Mouse (Mus musculus): ENCODE data around the gene Ilf3.

The Ilf3 gene

DNA sequence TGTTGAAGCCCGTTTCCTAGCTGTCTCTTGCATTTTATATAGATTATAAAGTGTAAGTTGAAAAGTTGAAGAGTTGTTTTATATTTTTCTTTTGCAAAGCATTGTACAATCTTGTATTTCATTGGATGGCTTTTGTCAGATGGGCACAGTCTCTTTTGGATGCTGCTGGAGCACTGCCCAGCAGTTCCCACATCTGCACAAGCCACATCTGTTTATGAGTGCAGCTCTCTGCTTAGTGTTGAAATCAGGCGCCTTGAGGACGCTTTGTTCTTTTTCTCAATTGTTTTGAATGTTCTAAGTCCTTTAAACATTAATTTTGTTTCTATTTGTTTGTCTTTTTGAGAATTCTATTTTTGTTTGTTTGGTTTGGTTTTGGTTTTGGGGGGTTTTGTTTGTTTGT lies 70.5 kb downstream of the Ilf3 start:
- DNase-seq (ENCODE audit: extremely low spot score, low spot score): no peak

DNA sequence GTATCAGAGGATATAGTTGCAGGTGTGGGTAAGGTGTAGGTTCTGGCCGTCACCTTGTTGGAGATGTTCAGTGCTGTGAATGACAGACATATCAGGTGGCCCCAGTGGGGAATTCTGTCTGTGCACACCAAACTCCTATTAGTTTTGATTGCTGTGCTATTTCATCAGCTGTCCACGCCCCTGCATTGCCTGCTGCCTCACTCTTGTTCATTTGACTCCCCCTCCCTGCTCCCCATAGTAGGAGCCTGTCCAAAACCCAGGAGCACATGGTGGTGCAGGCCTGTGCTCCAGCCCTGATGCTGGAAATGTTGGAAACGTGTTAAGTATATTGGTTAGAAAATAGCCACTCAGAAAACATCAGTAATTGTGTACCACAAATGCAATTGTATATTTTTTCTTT lies 71.8 kb downstream of the Ilf3 start:
- DNase-seq (ENCODE audit: extremely low spot score, low spot score): no peak

DNA sequence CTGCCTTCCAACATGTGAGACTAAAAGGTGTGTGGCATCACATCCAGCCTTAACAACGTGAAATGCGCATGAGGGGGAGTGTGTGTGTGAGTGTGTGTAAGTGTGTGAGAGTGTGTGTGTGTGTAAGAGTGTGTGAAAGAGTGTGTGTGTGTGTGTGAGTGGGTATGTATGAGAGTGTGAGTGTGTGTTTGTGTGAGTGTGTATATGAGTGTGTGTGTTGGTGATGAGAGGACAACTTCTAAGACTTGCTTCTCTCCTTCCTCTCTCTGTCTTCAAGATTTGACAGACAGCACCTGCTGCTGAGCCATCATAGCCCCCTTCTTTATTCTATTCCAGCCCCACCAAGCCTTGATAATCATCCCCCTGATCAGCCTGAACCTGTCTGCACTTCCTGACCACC lies 72.2 kb downstream of the Ilf3 start:
- no peak for DNase-seq (ENCODE audit: extremely low spot score, low spot score)

DNA sequence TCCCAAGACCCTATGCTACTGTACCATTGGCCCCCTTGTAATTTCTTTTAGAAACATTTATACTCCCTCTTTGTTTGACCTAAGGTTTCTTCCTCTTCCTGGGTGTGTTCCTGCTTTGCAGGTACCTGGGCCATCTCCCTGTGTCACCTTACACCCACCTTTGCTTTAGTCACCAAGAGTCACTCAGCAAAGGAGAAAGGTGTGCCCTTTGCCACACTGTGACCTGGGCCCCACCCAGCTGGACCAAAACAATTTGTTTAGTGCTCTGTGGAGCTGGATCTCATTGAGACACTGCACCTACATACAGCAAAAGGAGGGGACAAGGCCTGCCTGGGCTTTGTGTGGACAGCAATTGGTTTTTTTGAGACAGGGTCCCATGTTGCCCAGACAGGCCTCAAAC lies 72.7 kb downstream of the Ilf3 start:
- DNase-seq (ENCODE audit: extremely low spot score, low spot score): no peak

DNA sequence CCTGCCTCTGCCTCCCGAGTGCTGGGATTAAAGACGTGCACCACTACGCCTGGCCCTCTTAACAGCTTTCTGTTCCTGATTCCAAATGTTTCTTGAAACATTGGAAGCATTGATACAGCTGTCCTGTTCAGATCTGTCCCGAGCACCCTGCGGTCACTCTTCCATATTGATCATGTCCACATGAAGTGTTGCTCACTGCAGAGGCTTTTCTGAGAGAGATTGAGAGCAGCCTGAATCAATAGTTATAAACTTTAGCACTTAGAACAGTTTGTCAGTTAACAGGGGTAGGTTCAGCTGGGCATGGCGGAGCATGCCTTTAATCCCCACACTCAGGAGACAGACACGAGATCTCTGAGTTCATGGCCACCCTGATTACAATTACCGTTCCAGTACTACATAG lies 76.2 kb downstream of the Ilf3 start:
- no peak for DNase-seq (ENCODE audit: extremely low spot score, low spot score)

DNA sequence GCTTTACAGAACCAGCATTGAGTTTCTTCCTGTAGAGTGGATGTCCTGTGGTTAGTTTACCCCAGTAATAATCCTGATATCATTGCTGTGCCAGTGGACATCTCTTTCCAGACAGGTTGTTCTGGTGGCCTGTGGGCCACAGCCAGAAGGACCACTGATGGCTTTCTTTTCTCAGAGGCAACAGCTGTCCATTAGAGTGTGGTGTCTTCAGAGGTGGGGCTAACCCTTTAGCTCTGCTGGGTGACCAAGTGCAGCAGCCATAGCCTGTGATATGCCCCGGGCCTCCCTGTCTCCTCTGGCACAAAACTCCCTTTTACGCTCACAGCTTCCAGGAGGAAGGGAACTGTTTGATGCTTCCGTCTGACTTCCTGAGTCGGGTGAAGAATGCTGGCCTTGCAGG lies 76.9 kb downstream of the Ilf3 start:
- no peak for DNase-seq (ENCODE audit: extremely low spot score, low spot score)

DNA sequence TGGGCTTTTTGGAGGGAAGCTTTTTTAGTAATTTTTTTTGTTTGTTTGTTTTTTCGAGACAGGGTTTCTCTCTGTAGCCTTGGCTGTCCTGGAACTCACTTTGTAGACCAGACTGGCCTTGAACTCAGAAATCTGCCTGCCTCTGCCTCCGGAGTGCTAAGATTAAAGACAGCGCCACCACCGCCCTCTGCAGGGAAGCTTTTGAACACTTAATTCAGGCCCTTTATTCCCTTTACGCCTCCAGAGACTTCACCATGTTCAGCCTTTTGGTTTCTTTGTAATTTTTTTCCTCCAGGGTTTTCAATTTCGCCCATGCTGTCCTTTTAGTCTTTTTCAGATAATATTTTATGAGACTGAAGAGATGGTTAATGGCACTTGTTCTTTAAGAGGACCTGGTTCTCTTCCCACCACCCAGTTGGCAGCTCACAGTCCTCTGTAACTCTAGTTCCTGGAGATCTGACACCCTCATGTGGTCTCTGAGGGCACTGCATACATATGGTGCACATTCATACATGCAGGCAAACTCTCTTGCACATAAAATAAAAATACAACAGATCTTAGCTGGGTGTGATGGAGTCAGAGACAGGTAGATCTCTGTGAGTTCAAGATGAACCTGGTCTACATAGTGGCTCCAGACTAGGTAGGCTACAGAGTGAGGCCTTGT lies 77.5 kb downstream of the Ilf3 start:
- DNase-seq (ENCODE audit: extremely low spot score, low spot score): no peak

DNA sequence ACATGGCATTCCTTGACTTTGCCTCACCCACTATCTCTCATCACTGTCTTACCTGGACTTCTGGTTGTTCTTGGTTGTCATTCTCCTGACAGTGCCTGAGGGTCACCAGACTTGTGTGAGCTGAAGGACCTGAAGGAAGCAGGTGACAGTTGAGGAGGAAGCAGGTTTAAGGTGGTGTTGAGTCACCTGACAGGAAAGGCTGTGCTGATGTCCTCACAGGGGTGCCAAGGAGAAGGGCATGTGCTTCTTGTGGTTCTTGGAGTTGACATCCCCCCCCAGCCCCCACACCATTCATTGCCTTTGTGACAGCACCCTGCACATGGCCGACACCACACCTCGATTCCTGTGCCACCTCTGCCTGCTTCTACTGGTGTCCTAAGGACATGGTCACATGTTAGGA lies 80.1 kb downstream of the Ilf3 start:
- DNase-seq (ENCODE audit: extremely low spot score, low spot score): no peak

DNA sequence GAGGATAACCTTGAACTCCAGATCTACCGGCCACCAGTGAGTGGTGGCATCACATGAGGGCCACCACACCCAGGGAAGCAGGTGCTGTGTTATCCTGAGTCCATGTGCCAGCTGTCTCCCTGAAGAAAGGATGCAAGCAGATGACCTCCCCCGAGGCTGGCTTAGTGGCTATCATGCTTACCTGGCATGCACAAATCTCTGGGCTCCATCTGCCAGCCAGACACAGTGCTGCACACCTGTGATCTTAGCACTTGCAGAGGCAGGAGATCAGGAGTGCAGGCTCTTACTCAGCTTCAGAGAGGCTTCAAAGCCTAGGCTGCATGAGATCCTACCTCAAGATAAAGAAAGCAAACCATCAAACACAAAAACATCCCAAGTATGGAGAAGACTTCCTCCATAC lies 82.0 kb downstream of the Ilf3 start:
- DNase-seq (ENCODE audit: extremely low spot score, low spot score): no peak

DNA sequence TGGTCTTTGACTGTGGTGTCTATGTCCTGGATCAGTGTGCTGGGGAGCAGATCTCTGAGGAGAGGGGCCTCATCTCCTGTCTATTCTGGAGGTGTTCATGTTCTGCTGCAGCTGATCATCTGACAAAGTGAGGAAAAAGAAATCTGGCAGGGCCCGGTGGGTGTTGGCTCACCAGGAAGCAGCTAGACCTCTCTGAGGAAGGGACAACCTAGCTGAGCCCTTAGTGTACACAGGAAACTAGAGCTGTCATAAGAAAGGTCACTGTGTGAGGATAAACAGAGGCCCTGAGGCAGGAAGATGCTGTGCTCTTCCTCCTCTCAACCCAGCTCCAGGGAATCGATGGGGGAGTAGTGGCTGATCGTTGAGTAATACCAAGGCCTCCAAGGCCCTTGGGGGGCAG lies 82.6 kb downstream of the Ilf3 start:
- DNase-seq (ENCODE audit: extremely low spot score, low spot score): no peak

DNA sequence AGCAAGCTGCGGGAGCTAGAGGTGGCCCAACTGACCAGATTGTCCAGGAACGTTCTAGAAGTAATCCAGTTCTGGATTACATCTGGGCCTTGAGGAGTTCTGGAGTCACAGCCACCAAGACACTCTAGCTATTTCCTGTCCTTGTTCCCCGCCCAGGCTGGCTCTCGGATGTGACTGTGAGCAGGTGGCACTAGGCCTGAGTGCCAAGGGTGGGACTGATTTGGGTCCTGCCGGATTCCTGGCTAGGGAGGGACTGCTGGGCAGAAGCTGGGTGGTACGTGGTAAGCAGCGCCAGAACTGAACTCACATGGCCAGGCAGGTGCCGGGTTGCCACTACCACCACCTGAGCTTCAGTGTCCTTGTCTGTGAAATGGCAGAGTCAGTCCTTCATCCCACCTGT lies 83.7 kb downstream of the Ilf3 start:
- DNase-seq (ENCODE audit: extremely low spot score, low spot score): no peak

DNA sequence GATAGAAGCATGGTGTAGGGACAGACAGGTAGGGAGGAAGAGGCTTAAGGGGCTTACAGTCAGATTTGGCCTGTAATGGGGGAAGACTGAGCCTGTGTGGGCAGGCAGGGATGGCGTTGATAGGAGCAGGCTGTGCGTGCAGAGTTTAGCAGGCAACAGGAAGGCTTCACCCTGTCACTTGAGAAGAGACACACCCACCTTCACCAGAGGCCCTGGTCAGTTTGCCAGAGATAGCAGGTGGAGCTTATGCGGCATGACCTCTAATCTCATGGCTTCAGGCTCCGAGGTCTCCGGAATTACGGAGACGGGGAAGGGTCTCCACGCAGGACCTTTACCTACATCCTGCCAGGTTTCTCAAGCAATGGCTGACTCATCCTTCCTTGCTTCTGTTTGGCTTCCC lies 84.2 kb downstream of the Ilf3 start:
- no peak for DNase-seq (ENCODE audit: extremely low spot score, low spot score)

DNA sequence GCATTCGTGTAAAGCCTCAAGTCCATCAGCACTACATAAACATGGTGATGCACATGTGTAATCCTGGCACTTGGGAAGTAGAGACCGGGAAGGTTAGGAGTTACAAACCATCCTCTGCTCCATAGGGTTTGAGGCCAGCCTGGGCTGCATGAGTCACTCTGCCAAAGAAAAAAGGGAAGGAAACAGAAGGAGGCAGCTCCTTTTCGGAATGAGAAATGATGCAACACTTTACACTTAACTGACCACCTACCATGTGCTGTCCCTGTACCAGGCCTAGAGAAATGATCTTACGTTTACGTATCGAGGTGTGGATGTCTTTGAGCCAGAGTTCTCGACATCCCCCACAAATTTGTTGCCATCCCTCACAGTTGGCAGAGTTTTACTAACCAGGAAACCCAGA lies 85.3 kb downstream of the Ilf3 start:
- no peak for DNase-seq (ENCODE audit: extremely low spot score, low spot score)

DNA sequence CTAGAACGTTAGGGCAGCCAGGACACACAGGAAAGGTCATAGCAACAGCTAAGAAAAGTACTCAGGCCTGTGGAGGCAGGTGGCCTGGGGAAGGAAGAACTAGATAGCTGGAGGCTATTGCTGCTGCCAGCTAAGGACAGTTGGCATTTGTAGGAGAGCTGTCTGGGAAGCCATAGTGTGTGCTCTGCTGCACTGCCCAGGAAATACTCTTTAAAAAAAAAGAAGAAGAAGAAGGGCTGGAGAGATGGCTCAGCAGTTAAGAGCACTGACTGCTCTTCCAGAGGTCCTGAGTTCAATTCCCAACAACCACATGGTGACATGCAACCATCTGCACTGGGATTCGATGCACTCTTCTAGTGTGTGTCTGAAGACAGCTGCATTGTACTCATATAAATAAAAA lies 85.8 kb downstream of the Ilf3 start:
- DNase-seq (ENCODE audit: extremely low spot score, low spot score): no peak

DNA sequence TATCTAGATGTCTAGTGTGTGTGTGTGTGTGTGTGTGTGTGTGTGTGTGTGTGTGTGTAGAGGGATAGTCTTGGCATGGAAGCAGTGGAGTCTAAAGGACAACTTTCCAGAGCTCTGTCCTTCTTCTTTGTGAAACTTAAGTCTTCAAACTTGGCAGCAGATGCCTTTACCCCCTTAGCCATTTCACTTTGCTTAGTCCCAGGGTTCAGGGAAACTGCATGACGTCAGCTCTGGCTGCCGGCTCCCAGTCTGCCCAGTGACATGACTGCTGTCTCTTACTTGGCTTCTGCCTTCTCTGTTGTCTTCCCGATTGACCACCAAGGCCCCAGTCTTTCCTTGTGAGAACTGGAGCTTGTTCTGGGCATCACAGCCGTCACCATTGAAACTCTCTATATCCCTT lies 86.9 kb downstream of the Ilf3 start:
- no peak for DNase-seq (ENCODE audit: extremely low spot score, low spot score)
